Mouse (Mus musculus): ENCODE measurements around the gene Abcb8. TPM values are rescaled to one million over a fixed set of nuclear protein-coding genes. Genes with fewer than 3 reads are reported as not detected.

Gene Abcb8
- polyA plus RNA-seq, 1 experiment from 2014 or later: 42.1 TPM

DNA sequence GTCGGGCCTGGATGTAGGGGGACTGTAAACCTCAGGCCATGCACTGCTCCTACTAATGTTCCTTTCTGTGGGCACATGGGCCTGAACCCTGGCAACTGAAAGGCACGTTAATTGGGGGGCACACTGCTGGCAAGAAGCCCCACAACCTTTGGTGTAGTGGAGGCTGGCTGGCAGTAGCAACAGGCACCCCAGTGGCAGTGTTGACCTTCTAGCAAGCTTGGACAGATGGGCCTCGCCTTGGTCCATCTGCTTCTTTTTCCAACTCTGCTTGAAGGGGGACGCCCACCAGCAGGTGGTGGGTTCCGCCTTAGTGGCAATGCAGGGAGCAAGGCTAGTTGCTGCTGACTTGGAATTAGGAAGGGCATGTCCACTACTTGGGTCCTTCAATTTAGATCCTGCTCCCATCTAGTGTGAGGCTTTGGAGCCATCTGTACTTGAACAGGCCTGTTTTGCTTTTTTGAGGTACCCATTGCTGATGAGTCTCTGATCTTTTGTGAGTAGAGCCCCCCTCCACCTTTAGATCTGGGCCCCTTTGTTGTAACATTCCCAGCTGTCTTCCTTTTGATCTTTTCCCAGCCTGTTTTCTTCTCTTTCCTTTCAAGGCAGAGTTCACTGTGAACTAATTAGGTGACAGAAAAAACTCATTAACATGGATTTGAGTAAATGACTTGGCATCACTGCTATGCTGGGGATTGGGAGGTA, 60.0 kb downstream of the Abcb8 start:
- peak overlapping the region; percentile 95 for H3K9ac ChIP-seq
- no peaks in the 10 kb centered on the region for H3K27me3 ChIP-seq
- ATAC-seq (ENCODE audit: low FRiP score, low read depth): no peak
- 0 out of 2 replicates have a peak, but pooled peaks cover 3% of the 10 kb centered on the region for H3K9me3 ChIP-seq
- H3K4me2 ChIP-seq (replicated peaks): peak overlapping the region; percentile 100
- WGBS: 8% methylated on average over 5 of the region's 5 CpGs
- H3K36me3 ChIP-seq: peaks cover 26% of the 10 kb centered on the region
- peak overlapping the region; percentile 94 for H3K4me3 ChIP-seq
- peak overlapping the region; percentile 91; the same call in 1 of the 2 replicates for H3K27ac ChIP-seq
- peaks cover 44% of the 10 kb centered on the region for H3K4me1 ChIP-seq

DNA sequence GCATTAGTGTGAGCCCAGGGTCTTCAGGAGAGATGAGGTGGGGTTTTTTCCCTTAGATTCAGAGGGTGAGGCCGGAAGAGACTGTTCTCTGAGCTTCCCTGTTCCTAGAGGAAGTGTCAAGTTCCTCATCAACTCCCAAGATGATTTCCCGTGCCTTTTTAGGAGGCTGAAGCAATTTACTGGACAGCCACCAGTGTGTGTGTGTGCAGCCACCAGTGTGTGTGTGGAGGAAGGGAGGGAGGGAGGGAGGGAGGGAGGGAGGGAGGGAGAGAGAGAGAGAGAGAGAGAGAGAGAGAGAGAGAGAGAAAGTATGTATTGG, 60.5 kb downstream of the Abcb8 start:
- Histone ChIP-seq H3K4me1 (peaks cover 44% of the 10 kb centered on the region), H3K4me2 (replicated peaks) (peak overlapping the region; percentile 100), H3K9ac (peak overlapping the region; percentile 95), H3K27ac (no peak overlapping the region), H3K27me3 (no peaks in the 10 kb centered on the region), H3K4me3 (peak overlapping the region; percentile 94), H3K9me3 (0 out of 2 replicates have a peak, but pooled peaks cover 3% of the 10 kb centered on the region), H3K36me3 (peaks cover 31% of the 10 kb centered on the region)
- ATAC-seq (ENCODE audit: low FRiP score, low read depth): no peak
- WGBS: 6% methylated on average over 2 of the region's 2 CpGs

- 0 out of 2 replicates have a peak overlapping the region, but pooled peaks have one; percentile 44 for H3K27ac ChIP-seq
- H3K27me3 ChIP-seq: no peaks in the 10 kb centered on the region
- no peak for ATAC-seq (ENCODE audit: low FRiP score, low read depth)
- H3K4me1 ChIP-seq: peaks cover 44% of the 10 kb centered on the region
- peak overlapping the region; percentile 100 for H3K4me2 ChIP-seq (replicated peaks)
- no peak overlapping the region for H3K4me3 ChIP-seq
- 63% methylated on average over 3 of the region's 3 CpGs for WGBS
- 0 out of 2 replicates have a peak, but pooled peaks cover 3% of the 10 kb centered on the region for H3K9me3 ChIP-seq
- H3K9ac ChIP-seq: peak overlapping the region; percentile 8; the same call in 1 of the 2 replicates
- peaks cover 35% of the 10 kb centered on the region for H3K36me3 ChIP-seq
Observed at GRCm38 (mm10) chr5:24455076-24455475, 61.6 kb downstream of the Abcb8 start.

DNA sequence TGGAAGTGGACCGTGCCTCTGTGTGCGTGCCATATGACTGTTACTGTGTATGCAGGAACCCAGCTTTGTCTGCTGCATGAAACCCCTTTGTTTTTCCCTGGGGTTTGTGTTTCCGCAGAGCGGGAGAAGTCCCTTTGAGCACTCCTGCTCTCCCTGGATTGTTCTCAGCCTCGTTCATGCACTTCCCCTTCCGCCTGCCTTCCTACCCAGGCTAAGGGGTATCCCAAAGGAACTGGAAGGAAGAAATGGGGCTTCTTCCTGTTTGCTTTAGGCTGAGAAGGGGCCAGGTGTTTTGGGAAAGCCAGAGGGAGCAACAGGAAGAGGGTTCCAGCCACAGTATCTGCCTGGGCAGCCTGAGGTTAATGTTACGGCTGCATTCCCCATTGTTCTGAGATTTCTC, 62.1 kb downstream of the Abcb8 start:
- H3K9ac ChIP-seq: 0 out of 2 replicates have a peak overlapping the region, but pooled peaks have one; percentile 48

More for the DNA sequence above, 62.1 kb downstream of the Abcb8 start:
- Histone ChIP-seq H3K9me3 (0 out of 2 replicates have a peak, but pooled peaks cover 3% of the 10 kb centered on the region), H3K36me3 (peaks cover 39% of the 10 kb centered on the region), H3K27ac (peak overlapping the region; percentile 16; the same call in 1 of the 2 replicates), H3K4me3 (no peak overlapping the region), H3K27me3 (no peaks in the 10 kb centered on the region), H3K4me1 (peaks cover 44% of the 10 kb centered on the region), H3K4me2 (replicated peaks) (peak overlapping the region; percentile 100)
- WGBS: 70% methylated on average over 7 of the region's 7 CpGs
- ATAC-seq (ENCODE audit: low FRiP score, low read depth): no peak

Other genes with a start within 250 kb of the Abcb8 start
- 18.2 and 19.9 TPM in 2 replicates for gene Nupl2, start 228.7 kb upstream of the Abcb8 start, polyA plus RNA-seq (2015; fragmentation: Nextera tagmentation; extraction: Ambion mirVana)
- gene Kcnh2, start 42.1 kb upstream of the Abcb8 start, polyA plus RNA-seq (2015; fragmentation: Nextera tagmentation; extraction: Ambion mirVana): 2.7 and 3.1 TPM in 2 replicates
- gene Nos3, start 28.9 kb upstream of the Abcb8 start, polyA plus RNA-seq (2015; fragmentation: Nextera tagmentation; extraction: Ambion mirVana): 6.0 and 6.6 TPM in 2 replicates
- gene Atg9b, start 1.5 kb upstream of the Abcb8 start, polyA plus RNA-seq (2015; fragmentation: Nextera tagmentation; extraction: Ambion mirVana): 0.37 and 0.78 TPM in 2 replicates
- 1.7 and 2.0 TPM in 2 replicates for gene Asic3, start 19.7 kb downstream of the Abcb8 start, polyA plus RNA-seq (2015; fragmentation: Nextera tagmentation; extraction: Ambion mirVana)
- gene Cdk5, start 29.9 kb downstream of the Abcb8 start, polyA plus RNA-seq (2015; fragmentation: Nextera tagmentation; extraction: Ambion mirVana): 53.5 and 59.5 TPM in 2 replicates
- 39.5 and 42.0 TPM in 2 replicates for gene Slc4a2, start 30.2 kb downstream of the Abcb8 start, polyA plus RNA-seq (2015; fragmentation: Nextera tagmentation; extraction: Ambion mirVana)
- gene Fastk, start 51.6 kb downstream of the Abcb8 start, polyA plus RNA-seq (2015; fragmentation: Nextera tagmentation; extraction: Ambion mirVana): 120 TPM in 2 replicates
- gene Tmub1, start 54.2 kb downstream of the Abcb8 start, polyA plus RNA-seq (2015; fragmentation: Nextera tagmentation; extraction: Ambion mirVana): 23.7 and 24.6 TPM in 2 replicates
- gene Agap3, start 58.5 kb downstream of the Abcb8 start, polyA plus RNA-seq (2015; fragmentation: Nextera tagmentation; extraction: Ambion mirVana): 29.8 and 35.4 TPM in 2 replicates
- not detected in 2 replicates for gene Gbx1, start 133.5 kb downstream of the Abcb8 start, polyA plus RNA-seq (2015; fragmentation: Nextera tagmentation; extraction: Ambion mirVana)
- gene Asb10, start 147.3 kb downstream of the Abcb8 start, polyA plus RNA-seq (2015; fragmentation: Nextera tagmentation; extraction: Ambion mirVana): 1.6 and 2.2 TPM in 2 replicates
- gene 4931409K22Rik, start 163.1 kb downstream of the Abcb8 start, polyA plus RNA-seq (2015; fragmentation: Nextera tagmentation; extraction: Ambion mirVana): 0.17 and 0.49 TPM in 2 replicates
- 120 and 128 TPM in 2 replicates for gene Abcf2, start 183.8 kb downstream of the Abcb8 start, polyA plus RNA-seq (2015; fragmentation: Nextera tagmentation; extraction: Ambion mirVana)
- 31.6 and 33.3 TPM in 2 replicates for gene Chpf2, start 193.1 kb downstream of the Abcb8 start, polyA plus RNA-seq (2015; fragmentation: Nextera tagmentation; extraction: Ambion mirVana)
- 51.2 and 51.3 TPM in 2 replicates for gene Smarcd3, start 230.7 kb downstream of the Abcb8 start, polyA plus RNA-seq (2015; fragmentation: Nextera tagmentation; extraction: Ambion mirVana)

Data from limb, embryonic 13.5 days (tissue).